Mouse (Mus musculus): ENCODE measurements around the gene Zfp78.

Zfp78 gene

GRCm38 (mm10) chr7:6389449-6389848, 26.4 kb downstream of the Zfp78 start:
- no peak for DNase-seq

DNA sequence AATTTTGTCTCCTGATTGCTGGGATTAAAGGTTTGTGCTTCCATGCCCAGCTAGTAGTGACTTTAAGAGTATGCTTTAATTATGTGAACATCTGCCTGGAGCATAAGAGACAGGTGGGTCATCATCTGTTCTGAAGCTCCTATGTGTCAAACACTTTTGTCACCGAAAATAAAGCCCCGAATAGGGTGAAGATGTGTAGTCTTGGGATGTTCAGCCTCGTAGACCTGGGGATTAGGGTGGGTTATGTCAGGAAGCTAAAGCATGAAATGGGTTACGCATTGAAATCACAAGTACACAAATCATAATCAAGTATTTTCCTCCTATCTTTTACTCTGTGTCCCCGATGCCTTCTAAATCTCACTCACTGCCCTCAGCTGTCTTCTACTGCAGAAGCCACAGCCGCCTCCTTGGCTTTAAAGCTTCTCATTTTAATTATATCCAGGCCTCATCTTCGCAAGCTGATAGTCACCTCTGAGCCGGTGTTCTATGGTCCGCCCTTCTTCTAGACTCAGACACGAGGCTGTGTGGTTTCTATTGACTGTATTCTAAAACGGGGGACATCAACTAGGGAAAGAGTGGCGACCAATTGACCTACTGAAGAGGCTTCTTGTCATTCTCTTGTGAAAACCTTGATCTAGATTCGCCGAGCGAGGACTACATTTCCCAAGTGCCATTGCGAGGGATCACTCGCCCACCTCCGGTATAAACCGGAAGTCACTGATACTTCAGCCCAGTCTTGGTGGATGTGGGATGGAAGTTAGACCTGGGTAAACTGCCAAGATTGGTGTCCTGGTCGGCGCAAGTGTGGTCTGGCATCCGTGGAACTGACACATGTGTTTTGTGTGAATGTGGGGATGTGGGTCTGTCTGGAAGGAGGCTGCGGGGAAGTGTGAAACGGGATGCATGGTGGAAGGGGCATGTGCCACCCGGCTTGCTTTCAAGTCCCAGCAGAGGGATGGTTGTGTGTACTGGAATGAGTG, 35.2 kb downstream of the Zfp78 start, which contains the start of gene Smim17:
Gene Smim17, plus strand, starts transcription at position 720 of the 980 bp plus-strand sequence.
- peak; percentile 62 for DNase-seq

- peak; percentile 82 for DNase-seq
These were observed 47.0 kb downstream of the Zfp78 start, which contains the start of gene Gm20715 for GRCm38 (mm10) chr7:6410043-6410442. Gene Gm20715, plus strand, starts transcription at chr7:6410277.

GRCm38 (mm10) chr7:6414626-6415441, 51.8 kb downstream of the Zfp78 start:
- DNase-seq = peak; percentile 46

DNA sequence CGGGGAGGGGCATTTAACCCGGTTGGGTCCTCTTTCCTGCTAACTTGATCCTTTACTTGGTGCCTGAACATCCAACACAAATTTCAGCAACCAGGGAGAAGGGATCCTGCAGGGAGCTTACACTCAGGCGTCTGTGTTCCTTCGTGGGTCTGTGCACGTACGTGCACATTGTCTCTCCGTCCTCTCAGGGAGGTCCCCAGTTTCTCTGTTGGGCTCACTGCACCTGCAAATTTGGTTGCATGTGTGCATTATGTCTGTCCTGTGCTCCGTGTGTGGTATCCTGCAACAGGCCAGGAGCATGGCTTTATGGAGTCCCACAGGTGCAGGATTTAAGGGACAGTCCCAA, 52.3 kb downstream of the Zfp78 start:
- no peak for DNase-seq

- peak; percentile 22 for DNase-seq
These were observed 56.8 kb downstream of the Zfp78 start for GRCm38 (mm10) chr7:6419894-6420293.

DNA sequence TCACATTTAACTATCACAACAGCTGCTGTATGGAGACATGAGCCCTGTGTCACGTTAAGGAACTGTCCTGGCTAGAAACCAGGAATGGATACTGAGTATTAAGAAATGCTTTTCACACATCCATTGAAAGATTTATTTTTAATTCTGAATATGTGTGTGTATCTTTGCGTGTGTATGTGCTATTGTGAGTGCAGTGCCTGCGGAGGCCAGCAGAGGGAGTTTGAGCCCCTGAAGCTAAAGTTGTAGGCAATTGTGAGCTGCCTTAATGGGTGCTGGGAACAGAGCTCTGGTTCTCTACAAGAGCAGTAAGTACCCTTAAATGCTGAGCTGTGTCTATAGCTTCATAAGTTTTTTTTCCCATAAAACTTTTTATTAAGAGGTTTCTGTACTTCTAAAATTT, 66.3 kb downstream of the Zfp78 start:
- DNase-seq = no peak

GRCm38 (mm10) chr7:6430342-6430741, 67.3 kb downstream of the Zfp78 start:
- peak; percentile 26 for DNase-seq
